Mouse (Mus musculus) lung, postnatal 0 days (tissue): ENCODE data around the gene Olfr671. TPM values are rescaled to one million over a fixed set of nuclear protein-coding genes. Genes with fewer than 3 reads are reported as not detected.
A peak's percentile ranks its signal among the peaks of the same experiment; 100 is the strongest.
"Not testable (repeated sequence)": the region's sequence is repeated elsewhere in the genome, so short reads cannot be mapped to it uniquely, and the experiment has no call there.

Experiments used
- ATAC-seq: fragments of 200-750 bp; cut with Nextera tagmentation; 2 replicates; pipeline ENCODE4 v1.8.0; 2017; ENCODE audit warnings: moderate library complexity
- DNase-seq: peaks from one replicate; pipeline ENCODE4 v3.0.0-alpha.2; 2016; ENCODE audit warnings: low spot score
- H3K27ac ChIP-seq: fragments of 300-500 bp; sonication (generic); 2 replicates; pipeline ENCODE4 v1.5.1; 2014; ENCODE audit warnings: antibody characterized with exemption, mild to moderate bottlenecking, low read length, mixed read lengths
- H3K27me3 ChIP-seq: fragments of 300-500 bp; sonication (generic); replicated peaks from 2 replicates; pipeline ENCODE4 v1.6.1; 2014; ENCODE audit warnings: low read length, mixed read lengths; ENCODE audit not compliant: insufficient read depth
- H3K36me3 ChIP-seq: fragments of 300-500 bp; sonication (generic); 2 replicates; pipeline ENCODE4 v1.6.1; 2014; ENCODE audit warnings: low read length, mixed read lengths; ENCODE audit not compliant: insufficient read depth
- H3K4me1 ChIP-seq: fragments of 300-500 bp; sonication (generic); 2 replicates; pipeline ENCODE4 v1.6.1; 2014; ENCODE audit warnings: antibody characterized with exemption, low read depth, low read length, mixed read lengths; ENCODE audit not compliant: insufficient read depth
- H3K4me2 ChIP-seq: fragments of 300-500 bp; sonication (generic); replicated peaks from 2 replicates; pipeline ENCODE4 v1.6.1; 2014; ENCODE audit warnings: low read depth, mild to moderate bottlenecking, low read length, moderate library complexity, mixed read lengths
- H3K4me3 ChIP-seq: fragments of 300-500 bp; sonication (generic); 2 replicates; pipeline ENCODE4 v1.5.1; 2014; ENCODE audit warnings: low read depth, low read length
- H3K9ac ChIP-seq: fragments of 300-500 bp; sonication (generic); replicated peaks from 2 replicates; pipeline ENCODE4 v1.6.1; 2014; ENCODE audit warnings: low read depth, mild to moderate bottlenecking
- H3K9me3 ChIP-seq: fragments of 300-500 bp; sonication (generic); 2 replicates; pipeline ENCODE4 v1.6.1; 2016; ENCODE audit warnings: low read length, mixed read lengths
- CTCF ChIP-seq: IDR thresholded peaks from 2 replicates; pipeline ENCODE4 v1.5.1; 2016; ENCODE audit warnings: antibody characterized with exemption, mild to moderate bottlenecking
- EP300 ChIP-seq: IDR thresholded peaks from 2 replicates; pipeline ENCODE4 v1.6.1; 2016; ENCODE audit warnings: antibody characterized with exemption, mild to moderate bottlenecking, control low read depth
- WGBS: fragments of 180-500 bp; shearing (Covaris S2); extraction: QIAGEN DNeasy Blood & Tissue Kit; methylation state at CpG from one replicate; pipeline ENCODE4 v1.1.7; 2014; 5-methylcytosine and 5-hydroxymethylcytosine counted together
- polyA plus RNA-seq: library from polyadenylated mRNA; unstranded; fragments of >200 nt; fragmentation: Nextera tagmentation; extraction: Ambion mirVana; gene quantifications from 2 replicates; pipeline ENCODE4 v1.2.1, GENCODE M21; 2015

The Olfr671 gene
- not detected in 2 replicates for polyA plus RNA-seq

DNA sequence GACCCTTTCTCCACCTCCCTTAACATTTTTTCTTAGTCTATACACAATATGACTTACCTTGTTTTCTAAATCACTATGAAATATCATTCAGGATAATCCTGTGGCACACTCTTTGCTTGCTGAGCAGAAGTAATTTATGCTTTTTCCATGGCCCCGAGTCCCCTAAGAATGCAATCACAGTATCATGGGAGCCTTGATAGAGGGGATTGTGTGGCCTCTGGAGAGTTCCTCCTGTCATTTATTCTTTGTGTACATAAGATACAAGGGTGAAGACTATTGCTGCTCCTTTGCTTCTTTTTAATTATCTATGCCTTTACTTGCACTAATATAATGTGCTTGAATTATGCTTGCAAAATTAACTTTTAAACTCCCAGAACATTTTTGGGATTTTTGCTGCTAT is at the start of gene Olfr671:
Olfr671 (minus strand) TSS at position 101 of the 400 bp plus-strand sequence.
- 75% methylated on average over 1 of the region's 1 CpGs for WGBS
- TF ChIP-seq CTCF: no peak
- TF ChIP-seq EP300: no peak
- H3K36me3 ChIP-seq: no peaks in the 10 kb centered on the region
- H3K4me2 ChIP-seq: no peak within 1 kb of the TSS
- no peaks in the 10 kb centered on the region for H3K9me3 ChIP-seq
- H3K4me3 ChIP-seq: no peak within 1 kb of the TSS
- H3K27ac ChIP-seq: no peak within 1 kb of the TSS
- no peaks in the 10 kb centered on the region for H3K27me3 ChIP-seq
- DNase-seq (no peak), ATAC-seq (no peak)
- H3K9ac ChIP-seq: no peak within 1 kb of the TSS
- no peaks in the 10 kb centered on the region for H3K4me1 ChIP-seq

DNA sequence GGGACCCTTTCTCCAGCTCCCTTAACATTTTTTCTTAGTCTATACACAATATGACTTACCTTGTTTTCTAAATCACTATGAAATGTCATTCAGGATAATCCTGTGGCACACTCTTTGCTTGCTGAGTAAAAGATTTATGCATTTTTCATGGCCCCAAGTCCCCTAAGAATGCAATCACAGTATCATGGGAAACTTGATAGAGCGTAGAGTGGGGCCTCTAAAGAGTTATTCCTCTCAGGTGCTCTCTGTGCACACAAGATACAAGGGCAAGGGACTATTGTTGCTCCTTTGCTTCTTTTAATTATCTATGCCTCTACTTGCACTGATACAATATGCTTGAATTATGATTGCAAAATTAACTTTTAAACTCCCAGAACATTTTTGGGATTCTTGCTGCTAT is 49.4 kb upstream of the Olfr671 start, which contains the start of gene Olfr675:
Olfr675 (minus strand) TSS at position 101 of the 400 bp plus-strand sequence.
- H3K4me3 ChIP-seq: no peak within 1 kb of the TSS
- H3K27ac ChIP-seq: no peak within 1 kb of the TSS
- DNase-seq (no peak), ATAC-seq (no peak)
- no peaks in the 10 kb centered on the region for H3K27me3 ChIP-seq
- no peak for TF ChIP-seq EP300
- no peak for TF ChIP-seq CTCF
- no peaks in the 10 kb centered on the region for H3K9me3 ChIP-seq
- H3K4me1 ChIP-seq: no peaks in the 10 kb centered on the region
- H3K36me3 ChIP-seq: no peaks in the 10 kb centered on the region
- H3K9ac ChIP-seq: no peak within 1 kb of the TSS
- H3K4me2 ChIP-seq: no peak within 1 kb of the TSS
- 76% methylated on average over 1 of the region's 1 CpGs for WGBS

DNA sequence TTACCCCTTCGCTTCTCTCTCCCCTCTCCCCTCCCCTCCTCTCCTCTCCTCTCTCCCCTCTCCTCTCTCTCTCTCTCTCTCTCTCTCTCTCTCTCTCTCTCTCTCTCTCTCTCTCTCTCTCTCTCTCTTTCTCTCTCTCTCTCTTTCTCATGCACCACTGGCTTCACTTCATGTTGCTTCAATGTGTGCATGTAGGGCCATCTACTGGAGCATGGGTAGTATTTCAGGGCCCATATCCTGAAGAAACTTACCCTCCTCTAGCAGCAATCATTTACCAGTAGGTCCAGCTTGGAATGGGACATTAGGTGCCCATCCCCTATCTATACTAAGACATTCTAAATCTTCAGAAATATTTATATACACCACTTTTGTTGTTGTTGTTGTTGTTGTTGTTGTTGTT is 43.6 kb upstream of the Olfr671 start:
- H3K4me2 ChIP-seq: no peak overlapping the region
- H3K27me3 ChIP-seq: no peaks in the 10 kb centered on the region
- 67% methylated on average over 1 of the region's 1 CpGs for WGBS
- TF ChIP-seq EP300 (no peak), CTCF (0 out of 2 replicates have a peak, but pooled peaks have one; percentile 3)
- DNase-seq: no peak
- H3K4me1 ChIP-seq: no peaks in the 10 kb centered on the region
- H3K9ac ChIP-seq: no peak overlapping the region
- no peaks in the 10 kb centered on the region for H3K9me3 ChIP-seq
- ATAC-seq: no peak
- H3K36me3 ChIP-seq: no peaks in the 10 kb centered on the region
- no peak overlapping the region for H3K27ac ChIP-seq
- no peak overlapping the region for H3K4me3 ChIP-seq

DNA sequence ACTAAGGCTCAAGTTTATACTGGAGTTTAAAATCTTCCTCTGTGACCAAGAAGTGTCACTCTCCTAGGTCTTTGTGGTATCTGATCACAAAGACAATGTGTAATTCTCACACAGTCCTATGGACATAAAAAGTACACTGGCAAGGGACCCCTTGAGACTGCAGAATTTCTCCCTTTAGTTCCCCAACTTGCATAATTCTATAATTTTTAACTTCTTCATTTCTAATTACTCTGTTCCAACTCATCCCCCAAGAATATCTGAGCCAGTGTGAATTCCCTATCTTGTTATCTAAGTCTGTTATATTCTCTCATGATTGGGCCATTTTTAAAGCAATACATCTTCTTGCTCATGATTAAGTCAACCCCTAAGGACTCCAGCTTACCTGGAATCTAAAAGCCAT is 23.0 kb upstream of the Olfr671 start, which contains the start of gene Olfr672:
Olfr672 (minus strand) TSS at position 101 of the 400 bp plus-strand sequence.
- Histone ChIP-seq H3K27ac (no peak within 1 kb of the TSS), H3K9ac (no peak within 1 kb of the TSS), H3K27me3 (no peaks in the 10 kb centered on the region), H3K4me2 (no peak within 1 kb of the TSS), H3K4me3 (no peak within 1 kb of the TSS), H3K9me3 (no peaks in the 10 kb centered on the region), H3K4me1 (no peaks in the 10 kb centered on the region), H3K36me3 (no peaks in the 10 kb centered on the region)
- DNase-seq (no peak), ATAC-seq (no peak)
- TF ChIP-seq CTCF: no peak
- no peak for TF ChIP-seq EP300

DNA sequence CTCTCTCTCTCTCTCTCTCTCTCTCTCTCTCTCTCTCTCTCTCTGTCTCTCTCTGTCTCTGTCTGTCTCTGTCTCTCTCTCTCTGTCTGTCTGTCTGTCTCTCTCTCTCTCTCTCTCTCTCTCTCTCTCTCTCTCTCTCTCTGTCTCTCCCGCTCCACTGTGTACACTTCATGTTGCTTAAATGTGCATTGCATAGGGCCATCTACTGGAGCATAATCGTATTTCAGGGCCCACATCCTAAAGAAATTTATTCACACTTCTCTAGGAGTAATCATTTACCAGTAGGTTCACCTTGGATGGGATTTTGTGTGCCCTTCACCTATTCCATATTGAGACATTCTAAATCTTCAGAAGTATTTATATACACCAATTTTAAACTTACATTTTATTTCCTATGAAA is 6.4 kb downstream of the Olfr671 start:
- H3K4me1 ChIP-seq, H3K27ac ChIP-seq, H3K36me3 ChIP-seq, ATAC-seq, H3K4me2 ChIP-seq, H3K27me3 ChIP-seq, H3K4me3 ChIP-seq, DNase-seq, H3K9ac ChIP-seq, H3K9me3 ChIP-seq: not testable (repeated sequence)
- 58% methylated on average over 2 of the region's 2 CpGs for WGBS

DNA sequence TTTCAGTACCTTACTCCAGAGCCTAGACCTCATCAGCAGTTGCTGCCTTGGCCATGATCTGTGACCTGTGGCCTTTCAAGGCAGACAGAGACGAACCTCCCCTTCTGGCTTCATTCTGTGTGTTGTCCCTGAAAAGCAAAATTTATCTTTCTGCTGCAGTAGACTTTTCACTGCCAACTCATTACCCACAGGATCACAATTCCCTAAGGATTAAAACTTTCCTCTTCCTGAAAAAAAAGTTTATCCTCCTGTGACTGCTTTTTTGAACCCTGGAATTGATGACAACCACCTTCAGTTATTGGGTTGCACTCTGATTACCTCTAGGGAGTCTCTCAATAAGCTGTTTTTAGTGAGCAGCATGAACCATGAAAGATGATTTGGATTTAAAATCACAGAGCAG is 16.4 kb downstream of the Olfr671 start, which contains the start of gene Olfr670:
Olfr670 (minus strand) TSS at position 101 of the 400 bp plus-strand sequence.
- Histone ChIP-seq H3K9ac (no peak within 1 kb of the TSS), H3K4me1 (no peaks in the 10 kb centered on the region), H3K27ac (no peak within 1 kb of the TSS), H3K36me3 (no peaks in the 10 kb centered on the region), H3K9me3 (no peaks in the 10 kb centered on the region), H3K27me3 (no peaks in the 10 kb centered on the region), H3K4me3 (no peak within 1 kb of the TSS), H3K4me2 (no peak within 1 kb of the TSS)
- no peak for TF ChIP-seq CTCF
- TF ChIP-seq EP300: no peak
- DNase-seq: no peak
- ATAC-seq: no peak
- WGBS: 25% methylated on average over 1 of the region's 1 CpGs

DNA sequence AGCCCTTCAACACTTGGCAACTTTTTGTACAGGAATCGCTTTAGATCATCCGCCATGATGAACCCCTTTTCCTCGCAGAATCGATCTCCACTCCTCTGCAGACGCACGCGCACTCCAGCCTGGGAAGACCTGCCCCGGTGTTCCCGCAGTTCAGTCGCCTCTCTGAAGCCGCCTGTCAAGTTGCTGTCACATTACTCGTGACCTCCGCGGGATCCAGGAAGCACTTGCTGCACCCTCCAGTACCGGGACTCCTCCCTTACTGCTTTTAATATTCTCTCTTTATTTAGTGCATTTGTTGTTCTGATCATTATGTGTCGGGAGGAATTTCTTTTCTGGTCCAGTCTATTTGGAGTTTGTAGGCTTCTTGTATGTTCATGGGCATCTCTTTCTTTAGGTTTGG is 28.7 kb downstream of the Olfr671 start:
- H3K4me1 ChIP-seq, H3K36me3 ChIP-seq, H3K4me3 ChIP-seq, H3K4me2 ChIP-seq, H3K27me3 ChIP-seq, ATAC-seq, DNase-seq, H3K9ac ChIP-seq, H3K9me3 ChIP-seq, H3K27ac ChIP-seq: not testable (repeated sequence)
- 94% methylated on average over 16 of the region's 16 CpGs for WGBS
